Mouse (Mus musculus) heart, adult 2 months (tissue): ENCODE results near the gene Tmem50a. TPM values are rescaled to one million over a fixed set of nuclear protein-coding genes. Genes with fewer than 3 reads are reported as not detected.

Experiments used
- DNase-seq, 2 experiments: peaks; one replicate each; pipeline ENCODE4 v3.0.0; 2021
- H3K27ac ChIP-seq: fragments of 200-600 bp; 2 replicates; pipeline ENCODE4 v1.8.1; 2022
- H3K27me3 ChIP-seq: fragments of 200-500 bp; 2 replicates; pipeline ENCODE4 v1.6.1; 2012; ENCODE audit warnings: mild to moderate bottlenecking, low read length, inconsistent platforms, mixed read lengths; ENCODE audit not compliant: control insufficient read depth, insufficient read depth
- H3K36me3 ChIP-seq: fragments of 200-500 bp; 2 replicates; pipeline ENCODE4 v1.6.1; 2012; ENCODE audit warnings: low read length, inconsistent platforms; ENCODE audit not compliant: control insufficient read depth, insufficient read depth
- H3K4me1 ChIP-seq: fragments of 200-500 bp; 2 replicates; pipeline ENCODE4 v1.6.1; 2011; ENCODE audit warnings: low read length; ENCODE audit not compliant: control insufficient read depth, insufficient read depth
- H3K4me3 ChIP-seq: fragments of 200-600 bp; 2 replicates; pipeline ENCODE4 v1.8.1; 2022
- H3K79me2 ChIP-seq: fragments of 200-500 bp; replicated peaks from 2 replicates; pipeline ENCODE4 v1.6.1; 2012; ENCODE audit warnings: mild to moderate bottlenecking, inconsistent platforms, low read length, moderate library complexity, mixed read lengths; ENCODE audit not compliant: control insufficient read depth, insufficient read depth
- H3K9ac ChIP-seq: fragments of 200-500 bp; 2 replicates; pipeline ENCODE4 v1.6.1; 2012; ENCODE audit warnings: low read depth, mild to moderate bottlenecking, control low read depth, inconsistent platforms, low read length, mixed read lengths
- CTCF ChIP-seq: fragments of 200-600 bp; IDR thresholded peaks from 2 replicates; pipeline ENCODE4 v1.8.1; 2022; ENCODE audit warnings: antibody characterized with exemption, mild to moderate bottlenecking, moderate library complexity
- EP300 ChIP-seq: fragments of 200-500 bp; IDR thresholded peaks from 2 replicates; pipeline ENCODE4 v1.6.1; 2011; ENCODE audit warnings: low read depth, low read length, control low read depth; ENCODE audit not compliant: insufficient read depth
- POLR2A ChIP-seq: fragments of 200-500 bp; IDR thresholded peaks from 2 replicates; pipeline ENCODE4 v1.6.1; 2011; ENCODE audit warnings: mild to moderate bottlenecking, low read depth, low read length, control low read depth; ENCODE audit not compliant: insufficient read depth
- whole genome bisulfite sequencing: fragments of 180-500 bp; shearing (Covaris S2); methylation state at CpG from one replicate; pipeline ENCODE4 v1.1.7; 2018; 5-methylcytosine and 5-hydroxymethylcytosine counted together
- intact Hi-C: fragments of 180-260 bp; cut with DNase I; formaldehyde crosslinking; loops from one replicate; pipeline ENCODE4 v1.15.1; 2025
- polyA plus RNA-seq: library from polyadenylated mRNA; depleted of rRNA; stranded (reverse); fragments of >200 nt; gene quantifications from 2 replicates; pipeline ENCODE4 v1.2.3, GENCODE M21; 2012; rRNA removed
- total RNA-seq, 2 experiments: library from RNA; stranded (reverse); gene quantifications; 2 replicates each; pipeline ENCODE4 v1.2.3; 2021

Tmem50a gene
- total and polyA plus RNA-seq, 3 experiments, result 59.3 to 81.8 (median 69.2) TPM

GRCm38 (mm10) chr4:134851236-134851635 is 63.6 kb downstream of the Tmem50a start:
- Histone ChIP-seq H3K27me3 (no peaks in the 10 kb centered on the region), H3K9ac (no peak overlapping the region), H3K4me1 (peaks cover 8% of the 10 kb centered on the region), H3K27ac (no peak overlapping the region), H3K79me2 (peaks cover 3% of the 10 kb centered on the region; the same call in 1 of the 2 replicates), H3K4me3 (no peak overlapping the region; the same call in 1 of the 2 replicates), H3K36me3 (peaks cover 11% of the 10 kb centered on the region)
- TF ChIP-seq POLR2A (no peak), EP300 (no peak), CTCF (no peak)
- intact Hi-C loops, result no loop called here
- no peak for DNase-seq
- WGBS, result 58% methylated on average over 2 of the region's 2 CpGs

- DNase-seq, result no peak
- 59% methylated on average over 4 of the region's 4 CpGs for WGBS
- no peak overlapping the region for H3K4me3 ChIP-seq
- H3K79me2 ChIP-seq, result peaks cover 5% of the 10 kb centered on the region; the same call in 1 of the 2 replicates
- H3K36me3 ChIP-seq, result peaks cover 11% of the 10 kb centered on the region
- peaks cover 11% of the 10 kb centered on the region for H3K4me1 ChIP-seq
- H3K27me3 ChIP-seq, result no peaks in the 10 kb centered on the region
- intact Hi-C loops, result no loop called here
- no peak for TF ChIP-seq POLR2A
- TF ChIP-seq EP300, result no peak
- no peak for TF ChIP-seq CTCF
- H3K9ac ChIP-seq, result no peak overlapping the region
- H3K27ac ChIP-seq, result no peak overlapping the region
Observed at GRCm38 (mm10) chr4:134850551-134850950, 64.3 kb downstream of the Tmem50a start.

Other genes starting within 250 kb of the Tmem50a start
- gene Man1c1, start 210.7 kb downstream of the Tmem50a start, total RNA-seq, result 10 to 100 TPM; 24.8 to 28.4 TPM
- gene Man1c1, start 210.7 kb downstream of the Tmem50a start, polyA plus RNA-seq, result 14.1 and 17.6 TPM in 2 replicates
- gene Ldlrap1, start 147.0 kb downstream of the Tmem50a start, total RNA-seq, result 10 to 100 TPM; 11.5 to 12.6 TPM
- gene Ldlrap1, start 147.0 kb downstream of the Tmem50a start, polyA plus RNA-seq, result 12.4 and 14.1 TPM in 2 replicates
- gene Maco1, start 61.7 kb downstream of the Tmem50a start, total RNA-seq, result 10 to 100 TPM; 16.9 to 23.4 TPM
- gene Maco1, start 61.7 kb downstream of the Tmem50a start, polyA plus RNA-seq, result 5.5 and 9.2 TPM in 2 replicates
- gene Rhd, start 50.5 kb downstream of the Tmem50a start, total RNA-seq, result 1 to 10 TPM; 3.2 to 5.7 TPM
- 5.8 and 6.0 TPM in 2 replicates for gene Rhd, start 50.5 kb downstream of the Tmem50a start, polyA plus RNA-seq
- gene Rsrp1, start 8.6 kb upstream of the Tmem50a start, total RNA-seq, result 100 to 1,000 TPM; 137 to 175 TPM
- gene Rsrp1, start 8.6 kb upstream of the Tmem50a start, polyA plus RNA-seq, result 192 TPM in 2 replicates
- 10 to 100 TPM; 48.7 to 61.1 TPM for gene Syf2, start 15.9 kb upstream of the Tmem50a start, total RNA-seq
- 24.9 and 34.1 TPM in 2 replicates for gene Syf2, start 15.9 kb upstream of the Tmem50a start, polyA plus RNA-seq
- gene Runx3, start 205.6 kb upstream of the Tmem50a start, total RNA-seq, result 1 to 10 TPM in 1 of 2 experiments, under 1 TPM in 1; 0.97 to 1.2 TPM
- 0.15 and 0.39 TPM in 2 replicates for gene Runx3, start 205.6 kb upstream of the Tmem50a start, polyA plus RNA-seq